Mouse (Mus musculus) brain, embryonic 14.5 days (tissue): ENCODE measurements around the gene Klhl22.

Experiments used
- CTCF ChIP-seq: fragments of 200-500 bp; IDR thresholded peaks from 2 replicates; pipeline ENCODE4 v1.5.1; 2012; ENCODE audit warnings: inconsistent platforms, mild to moderate bottlenecking, moderate library complexity, borderline replicate concordance; ENCODE audit not compliant: insufficient read depth, insufficient read length; ENCODE audit errors: extremely low read depth
- POLR2A ChIP-seq: fragments of 200-500 bp; IDR thresholded peaks from 2 replicates; pipeline ENCODE4 v1.6.1; 2012; ENCODE audit warnings: mild to moderate bottlenecking, inconsistent platforms, borderline replicate concordance; ENCODE audit not compliant: poor library complexity, insufficient read depth, insufficient read length, severe bottlenecking; ENCODE audit errors: extremely low read depth

DNA sequence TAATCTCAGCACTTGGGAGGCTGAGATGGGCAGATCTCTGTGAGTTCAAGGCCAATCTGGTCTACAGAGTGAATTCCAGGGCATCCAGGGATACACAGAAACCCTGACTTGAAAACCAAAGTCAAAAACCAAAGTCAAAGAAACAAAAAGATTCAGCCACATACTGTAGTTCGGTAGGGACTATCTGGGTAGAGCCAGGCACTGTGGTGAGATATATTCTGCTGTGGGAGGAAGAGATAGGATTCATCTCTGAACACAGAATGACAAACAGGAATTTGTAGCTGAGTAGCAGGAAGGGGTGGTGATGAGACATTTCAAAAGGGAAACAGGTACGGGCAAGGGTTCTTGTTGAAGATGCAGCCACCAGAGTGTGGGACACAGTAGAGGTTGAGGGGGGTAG, 68.8 kb downstream of the Klhl22 start:
- TF ChIP-seq CTCF: no peak
- TF ChIP-seq POLR2A: no peak
